In the genomic region with DNA sequence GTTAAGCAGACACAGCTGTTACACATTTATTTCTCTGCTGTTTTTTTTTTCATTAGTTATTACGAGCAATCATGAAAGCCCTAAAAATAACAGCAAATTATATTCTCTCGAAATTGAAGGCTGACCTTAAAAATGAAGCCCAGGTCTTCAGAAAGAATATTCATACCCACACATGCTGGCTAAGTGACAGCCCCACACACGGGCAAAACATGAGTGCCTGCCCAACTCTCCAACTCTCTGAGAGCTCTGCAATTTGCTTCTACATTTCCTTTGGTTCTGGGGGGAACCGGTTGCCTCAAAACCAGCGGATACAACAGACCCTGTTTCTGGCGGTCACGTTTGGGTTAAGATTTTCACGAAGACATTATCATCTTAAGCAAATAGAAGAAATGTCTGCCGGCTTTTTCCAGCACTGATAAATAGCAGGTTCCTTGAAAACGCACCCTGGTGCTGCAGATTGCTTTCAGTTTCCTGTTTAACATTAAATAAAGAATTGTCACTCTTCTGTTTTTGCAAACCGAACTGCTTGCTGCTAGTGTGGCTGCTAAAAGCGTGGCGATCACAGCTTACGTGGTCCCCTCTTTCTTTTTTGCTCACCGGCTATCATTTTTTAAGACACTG, we compare ENCODE assay signal across 7 mouse cellular contexts.
DNase-seq lines count a peak whose midpoint lies in the region; ATAC-seq lines count a peak whose summit lies in the region.

No protein-coding gene starts in this region.

- H3K4me3 ChIP-seq in lung, embryonic 16.5 days (ENCODE audit: low read length), result peak overlapping the region; percentile 35
- H3K4me3 ChIP-seq in intestine, embryonic 15.5 days (replicated peaks), result peak overlapping the region; percentile 20
- H3K4me3 ChIP-seq in stomach, embryonic 16.5 days (replicated peaks; ENCODE audit: low read length), result peak overlapping the region; percentile 42
- H3K4me3 ChIP-seq in hindbrain, embryonic 16.5 days (ENCODE audit: low read length), result no peak overlapping the region
- H3K4me3 ChIP-seq in hindbrain, embryonic 12.5 days, result no peak overlapping the region

- H3K36me3 ChIP-seq in lung, embryonic 16.5 days (ENCODE audit: control insufficient read depth, insufficient read depth, low read length), result no peaks in the 10 kb centered on the region
- H3K36me3 ChIP-seq in intestine, embryonic 15.5 days, result no peaks in the 10 kb centered on the region
- no peaks in the 10 kb centered on the region for H3K36me3 ChIP-seq in stomach, embryonic 16.5 days (ENCODE audit: control insufficient read depth, insufficient read depth, low read length)
- no peaks in the 10 kb centered on the region for H3K36me3 ChIP-seq in hindbrain, embryonic 16.5 days (ENCODE audit: control insufficient read depth, insufficient read depth, low read length)
- H3K36me3 ChIP-seq in hindbrain, embryonic 12.5 days, result no peaks in the 10 kb centered on the region

- no peak for ATAC-seq in lung, embryonic 16.5 days (ENCODE audit: low read depth)
- peak; percentile 41 for ATAC-seq in intestine, embryonic 15.5 days
- 0 out of 2 replicates have a peak, but pooled peaks have one; percentile 8 for ATAC-seq in stomach, embryonic 16.5 days (ENCODE audit: insufficient read depth, low FRiP score)
- ATAC-seq in hindbrain, embryonic 16.5 days, result no peak
- ATAC-seq in hindbrain, embryonic 12.5 days (ENCODE audit: low FRiP score), result no peak

- peaks cover 19% of the 10 kb centered on the region for H3K4me1 ChIP-seq in lung, embryonic 16.5 days (replicated peaks; ENCODE audit: control insufficient read depth, insufficient read depth, low read length)
- peaks cover 17% of the 10 kb centered on the region for H3K4me1 ChIP-seq in intestine, embryonic 15.5 days (replicated peaks)
- H3K4me1 ChIP-seq in stomach, embryonic 16.5 days (ENCODE audit: control insufficient read depth, insufficient read depth, low read length), result peaks cover 19% of the 10 kb centered on the region
- H3K4me1 ChIP-seq in hindbrain, embryonic 16.5 days (ENCODE audit: control insufficient read depth, insufficient read depth, low read depth, low read length), result peaks cover 2% of the 10 kb centered on the region; the same call in 1 of the 2 replicates
- H3K4me1 ChIP-seq in hindbrain, embryonic 12.5 days, result peaks cover 11% of the 10 kb centered on the region; the same call in 1 of the 2 replicates

- no peak for DNase-seq in lung, postnatal 14 days
- DNase-seq in c-Kit-positive CD71-positive TER-119-negative erythroid progenitor cells, embryonic 14.5 days (ENCODE audit: low read depth), result peak; percentile 42

- no peaks in the 10 kb centered on the region for H3K27me3 ChIP-seq in lung, embryonic 16.5 days (ENCODE audit: control insufficient read depth, insufficient read depth, low read depth, low read length)
- no peaks in the 10 kb centered on the region for H3K27me3 ChIP-seq in intestine, embryonic 15.5 days (replicated peaks)
- H3K27me3 ChIP-seq in stomach, embryonic 16.5 days (ENCODE audit: control insufficient read depth, insufficient read depth, low read length), result no peaks in the 10 kb centered on the region
- no peaks in the 10 kb centered on the region for H3K27me3 ChIP-seq in hindbrain, embryonic 16.5 days (replicated peaks; ENCODE audit: control insufficient read depth, insufficient read depth, low read length)
- no peaks in the 10 kb centered on the region for H3K27me3 ChIP-seq in hindbrain, embryonic 12.5 days

- peak overlapping the region; percentile 54; the same call in 1 of the 2 replicates for H3K9ac ChIP-seq in lung, embryonic 16.5 days (ENCODE audit: low read length)
- H3K9ac ChIP-seq in intestine, embryonic 15.5 days, result no peak overlapping the region
- H3K9ac ChIP-seq in stomach, embryonic 16.5 days (ENCODE audit: low read length), result peak overlapping the region; percentile 50
- no peak overlapping the region for H3K9ac ChIP-seq in hindbrain, embryonic 16.5 days (ENCODE audit: low read depth, low read length)
- no peak overlapping the region for H3K9ac ChIP-seq in hindbrain, embryonic 12.5 days

- H3K4me2 ChIP-seq in lung, embryonic 16.5 days (ENCODE audit: low read depth, low read length), result peak overlapping the region; percentile 57
- peak overlapping the region; percentile 58 for H3K4me2 ChIP-seq in intestine, embryonic 15.5 days (replicated peaks)
- peak overlapping the region; percentile 65 for H3K4me2 ChIP-seq in stomach, embryonic 16.5 days (ENCODE audit: low read depth, low read length)
- no peak overlapping the region for H3K4me2 ChIP-seq in hindbrain, embryonic 16.5 days (ENCODE audit: low read length)
- no peak overlapping the region for H3K4me2 ChIP-seq in hindbrain, embryonic 12.5 days (replicated peaks)

- WGBS in lung, embryonic 16.5 days, result 19% methylated on average over 15 of the region's 15 CpGs
- 16% methylated on average over 15 of the region's 15 CpGs for WGBS in intestine, embryonic 15.5 days
- WGBS in stomach, embryonic 16.5 days, result 18% methylated on average over 15 of the region's 15 CpGs
- WGBS in hindbrain, embryonic 16.5 days, result 60% methylated on average over 15 of the region's 15 CpGs
- 73% methylated on average over 15 of the region's 15 CpGs for WGBS in hindbrain, embryonic 12.5 days

- H3K9me3 ChIP-seq in lung, embryonic 16.5 days (ENCODE audit: control insufficient read depth, low read length), result no peaks in the 10 kb centered on the region
- H3K9me3 ChIP-seq in intestine, embryonic 15.5 days, result no peaks in the 10 kb centered on the region
- H3K9me3 ChIP-seq in stomach, embryonic 16.5 days (replicated peaks; ENCODE audit: control insufficient read depth, low read length), result no peaks in the 10 kb centered on the region
- H3K9me3 ChIP-seq in hindbrain, embryonic 16.5 days (ENCODE audit: control insufficient read depth, low read length), result no peaks in the 10 kb centered on the region
- peaks cover 7% of the 10 kb centered on the region; the same call in 1 of the 2 replicates for H3K9me3 ChIP-seq in hindbrain, embryonic 12.5 days (replicated peaks)

- H3K27ac ChIP-seq in lung, embryonic 16.5 days (ENCODE audit: low read length), result peak overlapping the region; percentile 9
- H3K27ac ChIP-seq in intestine, embryonic 15.5 days, result peak overlapping the region; percentile 55
- H3K27ac ChIP-seq in stomach, embryonic 16.5 days (ENCODE audit: low read length), result peak overlapping the region; percentile 64
- H3K27ac ChIP-seq in hindbrain, embryonic 16.5 days (ENCODE audit: low read depth, low read length), result no peak overlapping the region
- H3K27ac ChIP-seq in hindbrain, embryonic 12.5 days, result no peak overlapping the region

Comparison
In these comparisons a context has a peak if more than half of its experiments do, and no peak if none do; other contexts are left out.
1. ATAC-seq: peak in intestine, embryonic 15.5 days (single experiment) and stomach, embryonic 16.5 days (single experiment); none in lung, embryonic 16.5 days (single experiment), hindbrain, embryonic 16.5 days (single experiment) and hindbrain, embryonic 12.5 days (single experiment).
2. H3K27ac ChIP-seq: peak in lung, embryonic 16.5 days (single experiment), intestine, embryonic 15.5 days (single experiment) and stomach, embryonic 16.5 days (single experiment); none in hindbrain, embryonic 16.5 days (single experiment) and hindbrain, embryonic 12.5 days (single experiment).
3. H3K4me2 ChIP-seq: peak in lung, embryonic 16.5 days (single experiment), intestine, embryonic 15.5 days (single experiment) and stomach, embryonic 16.5 days (single experiment); none in hindbrain, embryonic 16.5 days (single experiment) and hindbrain, embryonic 12.5 days (single experiment).
4. H3K4me3 ChIP-seq: peak in lung, embryonic 16.5 days (single experiment), intestine, embryonic 15.5 days (single experiment) and stomach, embryonic 16.5 days (single experiment); none in hindbrain, embryonic 16.5 days (single experiment) and hindbrain, embryonic 12.5 days (single experiment).
5. H3K9ac ChIP-seq: peak in lung, embryonic 16.5 days (single experiment) and stomach, embryonic 16.5 days (single experiment); none in intestine, embryonic 15.5 days (single experiment), hindbrain, embryonic 16.5 days (single experiment) and hindbrain, embryonic 12.5 days (single experiment).